Mouse (Mus musculus) kidney, adult 2 months (tissue): ENCODE data around the gene Traf5.
A peak's percentile ranks its signal among the peaks of the same experiment; 100 is the strongest.

Experiments used
- CTCF ChIP-seq: fragments of 200-500 bp; conservative IDR thresholded peaks from 2 replicates; pipeline ENCODE4 v1.5.1; 2011; ENCODE audit warnings: low read depth, mild to moderate bottlenecking, control low read depth, low read length, moderate library complexity, mixed read lengths; ENCODE audit not compliant: insufficient read depth, insufficient read length
- POLR2A ChIP-seq: fragments of 200-500 bp; IDR thresholded peaks from one replicate; pipeline ENCODE4 v1.6.1; 2011; ENCODE audit warnings: low read depth, low read length, control low read depth

DNA sequence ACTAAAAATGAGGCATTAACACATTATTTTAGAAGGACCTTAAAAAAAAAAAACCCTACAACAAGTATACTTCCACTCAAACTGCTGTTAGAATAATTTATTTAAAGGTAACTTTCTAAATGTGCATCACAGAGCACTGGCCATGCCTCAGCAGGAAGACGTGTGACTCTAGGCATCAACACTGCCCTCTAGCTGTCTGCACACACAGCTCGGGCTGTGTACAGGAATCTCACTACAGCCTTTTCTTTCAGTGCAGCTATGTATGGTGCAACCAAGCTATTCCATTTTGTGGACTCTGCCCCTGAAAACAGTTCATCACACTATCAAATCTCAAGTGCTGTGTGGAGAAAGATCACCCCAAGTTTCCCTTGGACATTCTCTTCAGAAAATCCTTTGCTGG is 15.0 kb upstream of the Traf5 start:
- TF ChIP-seq POLR2A (no peak), CTCF (peak; percentile 85)
